Mouse (Mus musculus): ENCODE results near the gene Cep83. TPM values are rescaled to one million over a fixed set of nuclear protein-coding genes. Genes with fewer than 3 reads are reported as not detected.

Cep83 gene
- polyA plus RNA-seq, 1 experiment from 2014 or later: 19.1 TPM

GRCm38 (mm10) chr10:94740221-94740620 is 51.8 kb downstream of the Cep83 start:
- WGBS: 67% methylated on average over 2 of the region's 2 CpGs
- Histone ChIP-seq H3K9me3 (ENCODE audit: control insufficient read depth, low read length) (no peaks in the 10 kb centered on the region), H3K9ac (ENCODE audit: low read depth, low read length) (no peak overlapping the region), H3K27ac (ENCODE audit: low read depth, low read length) (no peak overlapping the region), H3K36me3 (ENCODE audit: control insufficient read depth, insufficient read depth, low read length) (no peaks in the 10 kb centered on the region), H3K4me1 (replicated peaks; ENCODE audit: control insufficient read depth, insufficient read depth, low read length) (no peaks in the 10 kb centered on the region), H3K4me2 (no peak overlapping the region), H3K27me3 (replicated peaks; ENCODE audit: control insufficient read depth, insufficient read depth, low read length) (no peaks in the 10 kb centered on the region), H3K4me3 (ENCODE audit: low read depth, low read length) (no peak overlapping the region)
- DNase-seq (ENCODE audit: low spot score): no peak
- no peak for ATAC-seq (replicated peaks; ENCODE audit: low FRiP score)

- no peak for DNase-seq (ENCODE audit: low spot score)
Observed at GRCm38 (mm10) chr10:94741459-94741858, 53.0 kb downstream of the Cep83 start.

GRCm38 (mm10) chr10:94747011-94747410 is 58.6 kb downstream of the Cep83 start:
- no peak overlapping the region for H3K27ac ChIP-seq (ENCODE audit: low read depth, low read length)
- H3K9ac ChIP-seq (ENCODE audit: low read depth, low read length): no peak overlapping the region
- WGBS: 83% methylated on average over 2 of the region's 2 CpGs
- ATAC-seq (replicated peaks; ENCODE audit: low FRiP score): no peak
- H3K4me3 ChIP-seq (ENCODE audit: low read depth, low read length): no peak overlapping the region
- no peaks in the 10 kb centered on the region for H3K36me3 ChIP-seq (ENCODE audit: control insufficient read depth, insufficient read depth, low read length)
- H3K27me3 ChIP-seq (replicated peaks; ENCODE audit: control insufficient read depth, insufficient read depth, low read length): no peaks in the 10 kb centered on the region
- H3K9me3 ChIP-seq (ENCODE audit: control insufficient read depth, low read length): no peaks in the 10 kb centered on the region
- H3K4me2 ChIP-seq: no peak overlapping the region
- H3K4me1 ChIP-seq (replicated peaks; ENCODE audit: control insufficient read depth, insufficient read depth, low read length): no peaks in the 10 kb centered on the region
- no peak for DNase-seq (ENCODE audit: low spot score)

More at GRCm38 (mm10) chr10:94741459-94741858, 53.0 kb downstream of the Cep83 start:
- no peak overlapping the region for H3K4me3 ChIP-seq (ENCODE audit: low read depth, low read length)
- no peaks in the 10 kb centered on the region for H3K27me3 ChIP-seq (replicated peaks; ENCODE audit: control insufficient read depth, insufficient read depth, low read length)
- H3K36me3 ChIP-seq (ENCODE audit: control insufficient read depth, insufficient read depth, low read length): no peaks in the 10 kb centered on the region
- no peaks in the 10 kb centered on the region for H3K4me1 ChIP-seq (replicated peaks; ENCODE audit: control insufficient read depth, insufficient read depth, low read length)
- no peak for ATAC-seq (replicated peaks; ENCODE audit: low FRiP score)
- 96% methylated on average over 3 of the region's 3 CpGs for WGBS
- no peak overlapping the region for H3K9ac ChIP-seq (ENCODE audit: low read depth, low read length)
- no peak overlapping the region for H3K4me2 ChIP-seq
- H3K9me3 ChIP-seq (ENCODE audit: control insufficient read depth, low read length): no peaks in the 10 kb centered on the region
- no peak overlapping the region for H3K27ac ChIP-seq (ENCODE audit: low read depth, low read length)

GRCm38 (mm10) chr10:94771496-94771895 is 83.0 kb downstream of the Cep83 start:
- Histone ChIP-seq H3K4me2 (no peak overlapping the region), H3K36me3 (ENCODE audit: control insufficient read depth, insufficient read depth, low read length) (peaks cover 4% of the 10 kb centered on the region; the same call in 1 of the 2 replicates), H3K4me1 (replicated peaks; ENCODE audit: control insufficient read depth, insufficient read depth, low read length) (no peaks in the 10 kb centered on the region), H3K4me3 (ENCODE audit: low read depth, low read length) (no peak overlapping the region), H3K27me3 (replicated peaks; ENCODE audit: control insufficient read depth, insufficient read depth, low read length) (no peaks in the 10 kb centered on the region), H3K27ac (ENCODE audit: low read depth, low read length) (no peak overlapping the region), H3K9me3 (ENCODE audit: control insufficient read depth, low read length) (no peaks in the 10 kb centered on the region), H3K9ac (ENCODE audit: low read depth, low read length) (no peak overlapping the region)
- 79% methylated on average over 3 of the region's 3 CpGs for WGBS
- DNase-seq (ENCODE audit: low spot score): no peak
- no peak for ATAC-seq (replicated peaks; ENCODE audit: low FRiP score)

- Histone ChIP-seq H3K4me2 (no peak overlapping the region), H3K9ac (ENCODE audit: low read depth, low read length) (no peak overlapping the region), H3K4me3 (ENCODE audit: low read depth, low read length) (no peak overlapping the region), H3K27ac (ENCODE audit: low read depth, low read length) (no peak overlapping the region), H3K9me3 (ENCODE audit: control insufficient read depth, low read length) (no peaks in the 10 kb centered on the region), H3K27me3 (replicated peaks; ENCODE audit: control insufficient read depth, insufficient read depth, low read length) (no peaks in the 10 kb centered on the region), H3K4me1 (replicated peaks; ENCODE audit: control insufficient read depth, insufficient read depth, low read length) (no peaks in the 10 kb centered on the region), H3K36me3 (ENCODE audit: control insufficient read depth, insufficient read depth, low read length) (no peaks in the 10 kb centered on the region)
- ATAC-seq (replicated peaks; ENCODE audit: low FRiP score): no peak
- DNase-seq (ENCODE audit: low spot score): no peak
- 93% methylated on average over 3 of the region's 3 CpGs for WGBS
Observed at GRCm38 (mm10) chr10:94777576-94777975, 89.1 kb downstream of the Cep83 start.

- Histone ChIP-seq H3K9me3 (ENCODE audit: control insufficient read depth, low read length) (no peaks in the 10 kb centered on the region), H3K4me3 (ENCODE audit: low read depth, low read length) (no peak overlapping the region), H3K27ac (ENCODE audit: low read depth, low read length) (no peak overlapping the region), H3K36me3 (ENCODE audit: control insufficient read depth, insufficient read depth, low read length) (no peaks in the 10 kb centered on the region), H3K9ac (ENCODE audit: low read depth, low read length) (no peak overlapping the region), H3K4me2 (no peak overlapping the region), H3K27me3 (replicated peaks; ENCODE audit: control insufficient read depth, insufficient read depth, low read length) (no peaks in the 10 kb centered on the region), H3K4me1 (replicated peaks; ENCODE audit: control insufficient read depth, insufficient read depth, low read length) (no peaks in the 10 kb centered on the region)
- DNase-seq (ENCODE audit: low spot score) (no peak), ATAC-seq (replicated peaks; ENCODE audit: low FRiP score) (no peak)
- WGBS: 84% methylated on average over 4 of the region's 4 CpGs
Observed at GRCm38 (mm10) chr10:94779319-94779718, 90.9 kb downstream of the Cep83 start.

- ATAC-seq (replicated peaks; ENCODE audit: low FRiP score) (no peak), DNase-seq (ENCODE audit: low spot score) (no peak)
- WGBS: 68% methylated on average over 3 of the region's 3 CpGs
- Histone ChIP-seq H3K4me3 (ENCODE audit: low read depth, low read length) (no peak overlapping the region), H3K9me3 (ENCODE audit: control insufficient read depth, low read length) (no peaks in the 10 kb centered on the region), H3K27me3 (replicated peaks; ENCODE audit: control insufficient read depth, insufficient read depth, low read length) (no peaks in the 10 kb centered on the region), H3K4me1 (replicated peaks; ENCODE audit: control insufficient read depth, insufficient read depth, low read length) (no peaks in the 10 kb centered on the region), H3K4me2 (no peak overlapping the region), H3K27ac (ENCODE audit: low read depth, low read length) (no peak overlapping the region), H3K9ac (ENCODE audit: low read depth, low read length) (no peak overlapping the region), H3K36me3 (ENCODE audit: control insufficient read depth, insufficient read depth, low read length) (no peaks in the 10 kb centered on the region)
Observed at GRCm38 (mm10) chr10:94780618-94781262, 92.3 kb downstream of the Cep83 start.

GRCm38 (mm10) chr10:94789205-94789604 is 100.8 kb downstream of the Cep83 start:
- WGBS: 84% methylated on average over 3 of the region's 3 CpGs
- Histone ChIP-seq H3K27ac (ENCODE audit: low read depth, low read length) (no peak overlapping the region), H3K4me1 (replicated peaks; ENCODE audit: control insufficient read depth, insufficient read depth, low read length) (no peaks in the 10 kb centered on the region), H3K27me3 (replicated peaks; ENCODE audit: control insufficient read depth, insufficient read depth, low read length) (no peaks in the 10 kb centered on the region), H3K4me2 (no peak overlapping the region), H3K9me3 (ENCODE audit: control insufficient read depth, low read length) (no peaks in the 10 kb centered on the region), H3K4me3 (ENCODE audit: low read depth, low read length) (no peak overlapping the region), H3K9ac (ENCODE audit: low read depth, low read length) (no peak overlapping the region), H3K36me3 (ENCODE audit: control insufficient read depth, insufficient read depth, low read length) (peaks cover 6% of the 10 kb centered on the region; the same call in 1 of the 2 replicates)
- ATAC-seq (replicated peaks; ENCODE audit: low FRiP score): no peak
- DNase-seq (ENCODE audit: low spot score): no peak

GRCm38 (mm10) chr10:94793914-94794313 is 105.5 kb downstream of the Cep83 start:
- WGBS: 89% methylated on average over 3 of the region's 3 CpGs
- no peak for ATAC-seq (replicated peaks; ENCODE audit: low FRiP score)

More at GRCm38 (mm10) chr10:94793914-94794313, 105.5 kb downstream of the Cep83 start:
- Histone ChIP-seq H3K36me3 (ENCODE audit: control insufficient read depth, insufficient read depth, low read length) (peaks cover 8% of the 10 kb centered on the region; the same call in 1 of the 2 replicates), H3K4me3 (ENCODE audit: low read depth, low read length) (no peak overlapping the region), H3K9ac (ENCODE audit: low read depth, low read length) (no peak overlapping the region), H3K9me3 (ENCODE audit: control insufficient read depth, low read length) (no peaks in the 10 kb centered on the region), H3K27ac (ENCODE audit: low read depth, low read length) (no peak overlapping the region), H3K4me1 (replicated peaks; ENCODE audit: control insufficient read depth, insufficient read depth, low read length) (no peaks in the 10 kb centered on the region; the same call in 1 of the 2 replicates), H3K4me2 (no peak overlapping the region), H3K27me3 (replicated peaks; ENCODE audit: control insufficient read depth, insufficient read depth, low read length) (no peaks in the 10 kb centered on the region)
- DNase-seq (ENCODE audit: low spot score): no peak

Measured in liver, embryonic 11.5 days (tissue).